Mouse (Mus musculus) layer of hippocampus, adult 2 months (tissue): ENCODE data around the gene Top3b. TPM values are rescaled to one million over a fixed set of nuclear protein-coding genes. Genes with fewer than 3 reads are reported as not detected.
A peak's percentile ranks its signal among the peaks of the same experiment; 100 is the strongest.
"Not testable (repeated sequence)": the region's sequence is repeated elsewhere in the genome, so short reads cannot be mapped to it uniquely, and the experiment has no call there.

Experiments
- DNase-seq, 2 experiments: peaks; one replicate each; pipeline ENCODE4 v3.0.0; 2022; ENCODE audit warnings: low spot score in 2 of 2
- H3K27ac ChIP-seq: fragments of 200-600 bp; 2 replicates; pipeline ENCODE4 v1.8.1; 2022
- H3K4me3 ChIP-seq: fragments of 200-600 bp; 2 replicates; pipeline ENCODE4 v1.8.1; 2022; ENCODE audit warnings: mild to moderate bottlenecking
- CTCF ChIP-seq: fragments of 200-600 bp; conservative IDR thresholded peaks from 2 replicates; pipeline ENCODE4 v1.8.1; 2022; ENCODE audit warnings: antibody characterized with exemption, mild to moderate bottlenecking, moderate library complexity
- total RNA-seq, 2 experiments: library from RNA; stranded (reverse); gene quantifications; 2 replicates each; pipeline ENCODE4 v1.2.3; 2021

Gene Top3b
- total RNA-seq, 2 experiments from 2014 or later, result 69.9 to 75.5 TPM

GRCm38 (mm10) chr16:16911641-16912597, 41.4 kb downstream of the Top3b start:
- DNase-seq, result peak; percentile 76 to 82

GRCm38 (mm10) chr16:16913440-16913839, 42.9 kb downstream of the Top3b start:
- TF ChIP-seq CTCF, result no peak
- DNase-seq, result no peak
- Histone ChIP-seq H3K4me3 (no peak overlapping the region), H3K27ac (peak overlapping the region; percentile 6; the same call in 1 of the 2 replicates)

More at GRCm38 (mm10) chr16:16911641-16912597, 41.4 kb downstream of the Top3b start:
- peak; percentile 99 for TF ChIP-seq CTCF
- H3K27ac ChIP-seq, result peak overlapping the region; percentile 86
- H3K4me3 ChIP-seq, result no peak overlapping the region

DNA sequence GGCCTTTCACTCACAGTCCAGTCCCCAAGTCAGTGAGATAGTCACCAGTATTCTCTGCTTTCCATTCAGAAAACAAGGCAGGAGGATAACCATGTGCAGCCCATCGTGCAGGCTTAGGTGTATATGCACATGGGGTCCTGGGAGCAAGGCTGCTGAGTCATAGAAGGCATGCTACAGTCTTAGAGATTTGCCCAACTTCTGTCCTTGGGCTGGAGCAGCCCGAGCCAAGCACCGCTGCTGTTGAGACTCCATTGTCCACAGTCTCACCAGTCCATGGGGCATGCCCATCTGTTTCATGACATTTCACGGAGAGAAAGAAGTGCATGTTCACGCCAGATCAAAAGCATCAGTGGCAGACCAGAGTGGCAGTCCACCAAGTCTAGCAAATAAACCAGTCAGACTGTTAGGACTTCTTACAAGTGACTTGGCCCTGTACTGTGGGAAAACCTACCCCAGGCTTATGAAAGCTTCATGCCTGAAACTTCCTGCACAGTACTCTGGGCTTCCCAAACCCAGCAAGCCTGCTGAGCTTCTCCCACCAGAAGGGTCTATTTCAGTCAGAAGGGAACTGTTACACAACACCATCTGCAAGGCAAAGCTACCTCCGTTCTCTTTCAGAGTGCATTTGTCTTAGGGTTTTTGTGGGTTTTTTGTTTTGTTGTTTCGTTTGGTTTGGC, 48.0 kb downstream of the Top3b start:
- Histone ChIP-seq H3K27ac (peak overlapping the region; percentile 91), H3K4me3 (no peak overlapping the region)
- peak in 1 of 2 experiments; percentile 70 for DNase-seq
- no peak for TF ChIP-seq CTCF

GRCm38 (mm10) chr16:16921021-16921435, 50.5 kb downstream of the Top3b start:
- Histone ChIP-seq H3K27ac (peak overlapping the region; percentile 91), H3K4me3 (no peak overlapping the region)
- TF ChIP-seq CTCF, result peak; percentile 72
- DNase-seq, result peak in 1 of 2 experiments; percentile 33

GRCm38 (mm10) chr16:16924481-16924880, 53.9 kb downstream of the Top3b start:
- no peak for DNase-seq
- H3K4me3 ChIP-seq, result no peak overlapping the region

DNA sequence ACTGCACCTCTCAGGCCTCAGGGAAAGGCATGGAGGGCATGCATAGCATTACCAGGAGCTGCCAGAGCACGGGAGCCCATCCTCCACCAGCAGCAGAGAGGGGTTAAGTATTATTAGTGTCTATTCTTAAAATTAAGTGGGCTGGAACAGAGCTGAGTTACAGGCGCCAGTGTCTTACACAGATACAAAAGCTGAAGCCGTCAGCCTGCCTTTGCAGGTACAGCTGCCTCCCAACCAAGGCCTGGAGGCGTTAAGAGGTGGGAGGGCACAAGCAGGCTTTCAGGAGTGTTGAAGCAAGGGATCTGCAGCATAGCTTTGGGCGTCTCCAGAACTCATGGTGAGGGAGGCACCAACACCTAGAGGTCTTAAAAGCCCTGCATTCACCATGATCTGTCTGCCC, 56.0 kb downstream of the Top3b start:
- H3K27ac ChIP-seq, result peak overlapping the region; percentile 94
- DNase-seq, result peak in 1 of 2 experiments; percentile 35
- TF ChIP-seq CTCF, result no peak
- H3K4me3 ChIP-seq, result no peak overlapping the region

More at GRCm38 (mm10) chr16:16924481-16924880, 53.9 kb downstream of the Top3b start:
- H3K27ac ChIP-seq, result no peak overlapping the region
- TF ChIP-seq CTCF, result no peak

DNA sequence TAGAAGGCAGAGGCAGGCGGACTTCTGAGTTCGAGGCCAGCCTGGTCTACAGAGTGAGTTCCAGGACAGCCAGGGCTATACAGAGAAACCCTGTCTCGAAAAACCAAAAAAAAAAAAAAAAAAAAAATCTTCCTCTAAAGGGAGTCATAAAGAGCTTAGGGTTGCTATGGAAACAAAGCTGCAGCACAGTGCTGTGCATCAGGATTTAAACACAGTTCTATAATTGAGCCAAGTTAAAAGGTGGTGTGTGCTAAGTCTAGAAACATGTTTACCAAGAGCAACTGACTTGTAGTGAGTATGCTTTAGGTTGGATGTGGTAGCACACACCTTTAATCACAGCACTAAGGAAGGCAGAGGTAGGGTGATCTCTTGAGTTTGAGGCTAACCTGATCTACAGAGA, 58.4 kb downstream of the Top3b start:
- not testable (repeated sequence) for H3K4me3 ChIP-seq, DNase-seq
- H3K27ac ChIP-seq, result peak overlapping the region; percentile 94

DNA sequence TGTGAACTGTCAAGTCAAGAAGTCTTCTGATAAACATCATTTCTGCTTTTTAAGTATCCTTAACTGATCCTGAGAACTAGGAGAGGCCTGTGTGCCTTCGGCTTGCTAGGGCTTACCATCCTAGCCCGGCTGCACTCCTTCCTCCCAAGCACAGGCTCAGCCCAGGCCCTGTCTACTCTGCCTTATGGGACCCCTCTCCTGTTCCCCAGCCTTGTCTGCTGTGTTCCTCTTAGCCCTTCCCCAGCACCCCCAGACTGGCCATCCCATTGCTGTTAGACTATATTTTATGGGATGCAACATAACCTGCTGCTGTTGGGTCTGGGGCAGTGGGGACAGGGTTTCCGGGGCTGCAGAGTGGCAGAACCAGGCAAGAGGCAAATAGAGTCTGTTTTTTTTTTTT, 59.8 kb downstream of the Top3b start:
- Histone ChIP-seq H3K4me3 (no peak overlapping the region), H3K27ac (peak overlapping the region; percentile 94)
- DNase-seq, result no peak
- no peak for TF ChIP-seq CTCF

GRCm38 (mm10) chr16:16930810-16931296, 60.3 kb downstream of the Top3b start:
- Histone ChIP-seq H3K27ac (peak overlapping the region; percentile 94), H3K4me3 (no peak overlapping the region)
- no peak for TF ChIP-seq CTCF
- DNase-seq, result peak; percentile 89 to 95

DNA sequence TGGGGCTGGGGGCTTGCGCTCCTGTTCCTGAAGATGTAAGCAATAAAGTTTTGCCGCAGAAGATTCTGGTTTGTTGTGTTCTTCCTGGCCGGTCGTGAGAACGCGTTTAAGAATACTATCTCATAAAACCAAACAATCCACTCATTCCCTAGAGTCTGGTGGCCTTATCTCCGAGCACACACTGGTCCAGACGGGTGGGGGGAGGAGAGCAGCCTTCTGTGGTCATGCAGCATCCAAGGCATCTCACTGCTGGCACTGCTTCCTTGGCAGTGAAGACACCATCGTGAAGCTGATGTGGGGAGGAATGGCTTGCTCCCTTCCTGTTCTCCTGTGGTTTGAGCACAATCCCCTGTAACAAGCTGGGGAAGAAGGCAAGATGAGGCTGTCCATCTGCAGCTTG, 69.0 kb downstream of the Top3b start:
- H3K27ac ChIP-seq, result no peak overlapping the region
- no peak overlapping the region for H3K4me3 ChIP-seq
- no peak for DNase-seq
- no peak for TF ChIP-seq CTCF

DNA sequence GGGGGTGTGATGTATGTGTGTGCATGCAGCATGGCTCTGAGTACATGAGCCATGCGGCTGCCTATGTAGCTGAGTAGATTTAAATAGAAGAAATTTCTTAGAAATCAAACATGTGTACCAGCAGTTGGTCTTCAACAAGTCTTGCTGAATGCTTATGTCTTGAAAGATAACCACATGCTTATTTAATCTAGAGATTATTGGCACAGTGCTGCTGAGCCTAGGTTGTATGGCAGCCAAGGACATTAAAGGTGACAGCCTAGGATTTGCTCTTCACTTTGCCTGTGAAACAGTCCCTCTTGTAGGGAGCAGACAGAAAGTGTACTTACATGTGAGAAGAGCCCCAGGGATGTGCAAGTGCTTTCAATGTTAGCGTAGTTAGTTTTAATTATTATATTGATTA, 70.5 kb downstream of the Top3b start:
- Histone ChIP-seq H3K4me3 (no peak overlapping the region), H3K27ac (no peak overlapping the region)
- DNase-seq, result no peak
- no peak for TF ChIP-seq CTCF

Other genes with a start within 250 kb of the Top3b start
- not detected for gene Olfr19, start 194.3 kb upstream of the Top3b start, total RNA-seq
- gene Spag6l, start 41.3 kb upstream of the Top3b start, total RNA-seq, result 10 to 100 TPM in 1 of 2 experiments, 1 to 10 TPM in 1; 9.9 to 10.0 TPM
- not detected for gene Igll1, start 6.8 kb upstream of the Top3b start, total RNA-seq
- gene Vpreb1, start 107 bp downstream of the Top3b start, total RNA-seq, result under 1 TPM; 0.49 to 0.51 TPM
- gene Ppm1f, start 25.7 kb downstream of the Top3b start, total RNA-seq, result 10 to 100 TPM; 45.5 to 51.4 TPM
- gene Mapk1, start 112.6 kb downstream of the Top3b start, total RNA-seq, result 100 to 1,000 TPM; 522 to 547 TPM
- gene Ypel1, start 199.0 kb downstream of the Top3b start, total RNA-seq, result 10 to 100 TPM; 35.0 to 38.0 TPM
- gene Ppil2, start 240.5 kb downstream of the Top3b start, total RNA-seq, result 100 to 1,000 TPM in 1 of 2 experiments, 10 to 100 TPM in 1; 91.3 to 105 TPM